Mouse (Mus musculus) kidney, adult 8-10 months (tissue): ENCODE results near the gene Sec14l2.
"Not testable (repeated sequence)": the region's sequence is repeated elsewhere in the genome, so short reads cannot be mapped to it uniquely, and the experiment has no call there.

Source experiments
- DNase-seq, 2 experiments: peaks; one replicate each; pipeline ENCODE4 v3.0.0; 2022

Sec14l2 gene

DNA sequence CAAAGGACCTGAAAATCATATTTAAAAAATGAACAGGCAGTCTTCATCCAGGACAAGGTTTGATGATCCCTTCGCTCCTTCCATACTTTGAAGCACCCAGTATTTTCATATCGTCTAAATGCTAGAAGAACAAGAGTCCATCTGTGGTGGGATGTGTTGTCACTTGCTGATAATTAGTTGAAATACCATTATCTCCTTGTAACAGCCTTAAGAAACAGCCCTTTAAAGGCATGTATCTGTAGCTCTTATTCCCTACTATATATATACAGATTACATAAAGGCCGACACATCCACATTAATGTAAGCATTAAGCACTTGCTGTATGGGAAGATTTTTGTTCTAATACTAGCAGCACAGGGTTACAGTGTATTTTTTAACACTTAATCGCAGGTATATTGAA lies 5.2 kb upstream of the Sec14l2 start:
- DNase-seq: not testable (repeated sequence)

DNA sequence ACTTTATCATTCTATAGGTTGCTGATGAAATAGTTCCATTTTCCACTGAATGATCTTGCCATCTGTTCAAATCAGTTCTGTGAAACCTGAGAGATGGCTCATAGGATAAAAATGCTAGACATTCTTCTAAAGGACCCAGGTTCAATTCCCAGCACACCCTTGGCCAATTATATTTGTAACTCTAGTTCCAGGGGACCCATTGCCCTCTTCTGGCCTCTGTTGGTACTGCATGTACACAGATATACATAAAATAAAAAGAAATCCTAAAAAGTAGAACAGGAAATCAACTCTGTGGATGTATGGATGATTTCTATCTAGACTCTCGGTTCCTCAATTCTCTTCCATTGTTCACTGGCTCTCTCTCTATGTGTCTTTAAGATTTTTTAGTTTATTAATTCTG lies 3.8 kb upstream of the Sec14l2 start:
- no peak for DNase-seq

DNA sequence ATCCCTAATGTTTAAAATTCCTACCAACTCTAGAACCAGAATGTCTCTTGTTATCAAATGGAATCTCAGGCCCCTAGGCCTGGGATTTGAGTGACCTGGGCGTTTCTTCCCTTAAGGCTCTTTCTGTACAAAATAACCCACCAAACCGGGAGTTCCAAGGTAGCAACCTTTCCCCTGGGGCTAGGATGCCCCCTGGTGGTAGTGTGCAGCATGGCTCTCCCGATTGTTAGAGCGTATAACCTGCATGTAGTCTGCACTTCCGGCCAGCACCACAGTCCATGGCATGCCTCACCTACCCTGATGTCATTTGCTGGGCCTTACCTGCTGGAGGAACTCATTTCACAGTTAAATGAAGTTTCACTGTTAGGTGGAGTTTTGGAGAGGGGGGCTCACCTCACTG lies 707 bp upstream of the Sec14l2 start:
- peak in 1 of 2 experiments; percentile 55 for DNase-seq

- no peak for DNase-seq
Observed at GRCm38 (mm10) chr11:4122226-4122625, 989 bp downstream of the Sec14l2 start.

DNA sequence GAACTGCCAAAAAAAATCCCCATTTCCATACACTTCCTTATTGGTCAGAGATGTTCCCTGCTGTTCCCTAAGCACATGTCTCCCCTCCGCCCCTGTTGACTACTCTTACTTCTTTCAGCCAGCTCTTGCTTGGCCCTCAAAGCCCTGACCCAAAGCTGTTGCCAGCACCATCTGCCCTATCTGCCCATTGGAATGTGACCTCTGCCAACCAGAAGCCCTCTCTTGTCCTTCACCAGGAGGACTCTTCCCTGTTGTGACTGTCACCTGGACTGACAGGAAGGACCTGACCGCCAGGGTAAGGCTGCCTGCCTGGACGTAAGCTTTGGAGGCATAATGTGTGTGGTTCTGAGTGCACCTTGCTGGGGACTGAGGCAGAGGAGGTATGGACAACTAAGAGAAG lies 1.5 kb downstream of the Sec14l2 start:
- DNase-seq: no peak

DNA sequence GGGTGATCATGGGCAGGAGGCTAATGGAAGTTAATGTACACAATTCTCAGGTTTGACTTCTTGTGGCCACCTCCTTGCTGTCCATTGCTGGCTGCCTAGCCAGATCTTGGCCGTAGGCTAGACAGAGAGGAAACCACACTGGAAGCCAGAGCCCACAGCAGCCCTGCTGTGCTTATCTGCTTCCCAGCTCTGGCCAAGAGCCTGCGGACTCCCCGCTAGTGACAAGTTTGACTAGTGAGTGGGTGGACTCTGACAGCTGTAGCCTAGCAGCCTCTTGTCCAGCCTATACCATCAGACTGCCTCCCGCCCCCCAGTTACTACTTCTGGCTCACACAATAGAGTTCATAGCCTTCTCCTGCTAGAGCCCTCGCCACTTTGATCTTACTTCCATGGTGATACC lies 3.6 kb downstream of the Sec14l2 start:
- DNase-seq: no peak

GRCm38 (mm10) chr11:4118081-4118921 lies 4.9 kb downstream of the Sec14l2 start:
- peak; percentile 70 to 81 for DNase-seq

DNA sequence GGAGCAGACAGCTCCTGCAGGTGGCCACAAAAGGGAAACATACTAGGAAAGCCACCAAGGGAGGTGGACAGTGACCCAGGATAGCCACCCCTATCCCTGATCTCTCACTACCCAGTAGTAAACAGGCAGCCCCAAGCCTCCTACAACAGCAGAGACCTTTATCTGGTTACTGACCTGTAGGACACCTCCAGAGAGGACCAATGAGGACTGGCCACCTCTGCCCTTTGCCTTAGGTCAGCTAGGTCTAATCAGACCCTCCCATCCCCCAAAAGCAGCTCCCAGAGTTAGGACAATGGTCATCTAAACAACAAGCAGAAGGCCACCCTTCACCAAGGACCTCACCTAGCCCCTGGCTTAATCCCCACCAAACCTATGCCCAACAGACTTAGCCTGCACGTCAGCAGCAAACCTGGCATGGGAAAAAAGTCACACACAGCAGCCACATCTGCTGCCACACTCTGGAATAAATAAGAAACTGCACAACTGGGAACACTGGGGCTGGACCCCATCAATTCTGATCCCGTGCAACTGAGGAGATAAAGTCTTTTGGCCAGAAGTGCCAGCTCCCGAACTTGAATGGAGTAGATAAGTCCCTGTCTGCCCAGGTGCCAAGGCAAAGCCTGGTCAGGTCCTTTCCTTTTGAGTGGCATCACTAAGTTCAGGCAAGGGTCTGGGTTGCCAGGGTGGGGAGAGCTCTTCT lies 5.7 kb downstream of the Sec14l2 start:
- DNase-seq: no peak

GRCm38 (mm10) chr11:4116458-4117141 lies 6.6 kb downstream of the Sec14l2 start:
- DNase-seq: no peak

GRCm38 (mm10) chr11:4115407-4115806 lies 7.8 kb downstream of the Sec14l2 start:
- DNase-seq: no peak

DNA sequence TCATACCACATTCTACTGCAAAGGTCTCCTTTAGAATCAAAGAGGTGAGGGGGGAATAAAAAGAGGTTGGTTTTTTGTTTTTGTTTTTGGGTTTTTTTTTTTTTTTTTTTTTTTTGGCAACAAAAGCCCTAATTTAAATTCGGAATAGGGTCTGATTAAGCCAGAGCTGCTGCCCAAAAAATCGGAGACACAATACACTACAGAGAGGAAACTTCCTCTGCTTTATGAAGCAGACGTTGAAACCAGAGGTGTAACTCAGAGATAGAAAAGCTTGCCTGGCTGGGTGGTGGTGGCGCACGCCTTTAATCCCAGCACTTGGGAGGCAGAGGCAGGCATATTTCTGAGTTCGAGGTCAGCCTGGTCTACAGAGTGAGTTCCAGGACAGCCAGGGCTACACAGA lies 8.7 kb downstream of the Sec14l2 start:
- DNase-seq: not testable (repeated sequence)

GRCm38 (mm10) chr11:4113970-4114369 lies 9.2 kb downstream of the Sec14l2 start:
- DNase-seq: no peak

GRCm38 (mm10) chr11:4113496-4113895 lies 9.7 kb downstream of the Sec14l2 start:
- DNase-seq: no peak

- DNase-seq: no peak
Observed at GRCm38 (mm10) chr11:4112861-4113260, 10.4 kb downstream of the Sec14l2 start.

- DNase-seq: no peak
Observed at GRCm38 (mm10) chr11:4112033-4112432, 11.2 kb downstream of the Sec14l2 start.

GRCm38 (mm10) chr11:4108691-4109090 lies 14.5 kb downstream of the Sec14l2 start:
- DNase-seq: no peak

GRCm38 (mm10) chr11:4107901-4108300 lies 15.3 kb downstream of the Sec14l2 start:
- not testable (repeated sequence) for DNase-seq

GRCm38 (mm10) chr11:4105444-4105843 lies 17.8 kb downstream of the Sec14l2 start:
- DNase-seq: no peak

DNA sequence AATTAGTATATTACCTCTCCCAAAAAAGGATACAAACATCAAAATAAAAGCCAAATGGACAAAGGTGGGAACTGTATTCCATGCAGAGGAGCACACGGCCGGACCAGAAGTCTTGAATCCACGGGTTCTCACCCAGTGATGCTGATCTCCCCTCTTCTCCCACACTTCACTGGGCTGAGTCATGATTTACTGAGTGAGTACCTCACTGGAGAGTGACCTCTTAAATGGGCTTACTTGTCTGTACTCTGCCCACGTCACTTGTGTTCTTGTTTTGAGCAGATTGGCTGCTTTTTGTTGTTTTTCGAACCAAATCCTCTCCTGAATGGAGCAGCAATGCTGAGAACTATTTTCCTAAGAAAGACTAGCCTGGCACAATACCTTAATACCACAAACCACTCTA lies 18.2 kb downstream of the Sec14l2 start:
- DNase-seq: no peak

DNA sequence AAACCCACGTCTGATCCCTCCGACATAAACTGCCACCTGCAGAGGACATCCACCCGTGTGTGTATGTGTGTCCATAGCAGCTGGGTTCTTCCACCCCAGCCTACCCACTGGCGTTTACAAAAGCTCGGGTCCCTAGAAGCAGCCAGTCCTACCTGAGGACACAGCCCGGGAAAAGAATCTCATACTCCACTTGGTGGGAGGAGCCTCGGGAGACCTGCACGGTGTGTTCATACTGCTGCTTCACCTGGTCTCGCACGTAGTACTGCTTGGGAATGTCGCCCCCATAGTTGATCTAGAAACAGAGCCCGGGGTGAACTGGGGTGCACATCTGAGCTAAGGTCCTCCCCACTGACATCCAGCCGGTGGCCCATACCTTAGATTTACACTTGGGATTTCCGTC lies 19.7 kb downstream of the Sec14l2 start:
- no peak for DNase-seq

DNA sequence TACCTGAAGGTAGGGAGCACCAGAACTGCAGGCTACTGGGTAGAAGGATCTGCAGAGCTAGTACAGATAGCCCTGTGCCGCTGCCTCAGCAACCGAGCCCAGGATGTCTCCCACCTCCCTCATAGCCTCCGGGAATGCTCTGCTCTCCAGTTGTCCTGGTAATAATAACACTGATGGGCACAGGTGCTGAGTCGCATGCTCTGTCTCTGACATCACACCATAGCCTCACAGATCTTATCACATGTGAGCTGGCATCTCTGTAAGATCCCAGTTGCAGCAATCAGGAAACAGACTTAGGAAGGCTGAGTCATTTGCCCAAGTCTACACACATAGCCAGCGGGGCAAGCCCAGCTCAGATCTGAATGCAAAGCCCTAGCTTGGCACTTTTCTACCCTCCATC lies 21.4 kb downstream of the Sec14l2 start:
- DNase-seq: no peak

DNA sequence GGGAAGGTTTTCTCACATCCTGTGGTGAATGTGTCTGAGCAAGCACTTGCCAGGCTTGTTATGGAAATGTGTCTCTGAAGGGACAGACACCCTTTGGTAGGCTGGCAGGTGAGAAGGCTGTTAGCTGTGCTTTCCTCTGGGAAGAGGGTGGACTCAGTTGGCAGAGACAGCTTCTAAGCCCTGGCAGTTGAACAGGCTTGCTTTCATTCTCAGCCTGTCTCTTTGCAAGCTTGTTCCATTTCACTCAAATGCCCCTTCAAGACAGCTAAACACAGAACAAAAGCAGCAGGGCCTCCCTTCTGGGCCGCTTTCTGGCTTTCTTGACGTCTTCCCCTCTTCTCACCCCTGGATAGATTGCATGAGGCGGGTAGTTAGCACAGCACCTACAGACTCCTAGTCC lies 23.8 kb downstream of the Sec14l2 start:
- no peak for DNase-seq

DNA sequence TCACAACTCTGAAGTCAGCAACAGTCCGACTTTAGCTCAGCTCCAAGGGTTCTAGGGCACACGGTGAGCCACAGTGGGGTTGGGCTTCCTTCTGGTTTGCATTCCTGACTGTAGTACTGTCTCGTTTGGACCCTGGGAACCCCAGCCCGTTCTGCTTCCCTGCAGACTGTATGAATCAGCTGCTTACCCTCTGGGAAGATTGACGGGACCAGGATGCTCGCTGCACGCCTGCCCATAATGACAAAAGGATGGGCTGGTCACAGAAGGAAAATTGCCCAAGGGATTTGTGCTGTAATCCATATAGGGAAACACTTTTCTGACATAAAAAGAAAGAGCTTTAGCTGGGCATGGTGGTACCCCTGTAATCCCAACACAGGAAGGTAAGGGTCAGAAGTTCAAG lies 24.4 kb downstream of the Sec14l2 start:
- no peak for DNase-seq

DNA sequence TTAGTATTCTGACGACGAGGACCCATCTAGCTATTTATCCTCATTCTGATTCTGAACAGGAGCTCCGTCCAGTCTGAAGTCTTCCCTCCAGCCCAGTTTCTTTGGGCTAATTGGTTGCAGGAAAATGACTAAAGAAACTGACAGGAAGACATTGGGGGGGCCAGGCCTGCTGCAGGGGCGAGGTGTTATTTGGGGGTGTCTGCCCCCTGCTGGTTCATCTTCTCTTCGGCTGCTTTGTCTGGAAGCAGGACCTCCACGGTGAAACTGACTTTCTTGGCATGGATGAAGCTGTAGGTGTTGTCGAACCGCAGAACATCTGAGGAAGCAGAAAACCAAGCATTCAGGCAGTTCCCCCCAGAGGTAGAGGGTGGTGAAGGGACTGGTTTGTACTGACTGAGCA lies 25.1 kb downstream of the Sec14l2 start:
- no peak for DNase-seq
